Mouse (Mus musculus) v-Abl transformed pro-B cells (cell line): ENCODE data around the gene Acrbp.

Experiments
- in situ Hi-C, 2 experiments: fragments of 400-800 bp; cut with MboI; formaldehyde crosslinking; loops; one replicate each; pipeline ENCODE4 v1.15.1; 2025; ENCODE audit not compliant: unreplicated experiment in 2 of 2

Gene Acrbp

GRCm38 (mm10) chr6:125096279-125096596 lies 46.7 kb downstream of the Acrbp start:
- in situ Hi-C loops = loop anchor here in 1 of 2 experiments (5.0 kb wide), 1 partner anchor 36 kb away; the partner anchor contains the start of gene Nop2

GRCm38 (mm10) chr6:125096597-125097345 lies 47.3 kb downstream of the Acrbp start:
- in situ Hi-C loops = loop anchor here in 1 of 2 experiments (5.0 kb wide), 1 partner anchor 36 kb away; the partner anchor contains the start of gene Nop2

GRCm38 (mm10) chr6:125097346-125097689 lies 47.8 kb downstream of the Acrbp start:
- in situ Hi-C loops = loop anchor here in 1 of 2 experiments (5.0 kb wide), 1 partner anchor 35 kb away; the partner anchor contains the start of gene Nop2

- in situ Hi-C loops = loop anchor here in 1 of 2 experiments (5.0 kb wide), 1 partner anchor 34 kb away; the partner anchor contains the start of gene Nop2
These were observed 48.5 kb downstream of the Acrbp start for GRCm38 (mm10) chr6:125097951-125098350.

- in situ Hi-C loops = loop anchor here in 1 of 2 experiments (5.0 kb wide), 1 partner anchor 34 kb away; the partner anchor contains the start of gene Nop2
These were observed 49.0 kb downstream of the Acrbp start for GRCm38 (mm10) chr6:125098513-125098912.

- in situ Hi-C loops = loop anchor here in 1 of 2 experiments (5.0 kb wide), 1 partner anchor 33 kb away; the partner anchor contains the start of gene Nop2
These were observed 50.0 kb downstream of the Acrbp start for GRCm38 (mm10) chr6:125099421-125099971.

GRCm38 (mm10) chr6:125101444-125101843 lies 52.0 kb downstream of the Acrbp start:
- in situ Hi-C loops = no loop called here

- in situ Hi-C loops = no loop called here
These were observed 54.7 kb downstream of the Acrbp start for GRCm38 (mm10) chr6:125104223-125104622.

GRCm38 (mm10) chr6:125107705-125108104 lies 58.2 kb downstream of the Acrbp start:
- in situ Hi-C loops = no loop called here

- in situ Hi-C loops = no loop called here
These were observed 59.9 kb downstream of the Acrbp start for GRCm38 (mm10) chr6:125109371-125109770.

- in situ Hi-C loops = no loop called here
These were observed 61.4 kb downstream of the Acrbp start for GRCm38 (mm10) chr6:125110927-125111326.

- in situ Hi-C loops = no loop called here
These were observed 63.1 kb downstream of the Acrbp start for GRCm38 (mm10) chr6:125112553-125112952.
